Mouse (Mus musculus) C2C12 (cell line): ENCODE measurements around the gene Neurl1b.

Experiments used
- CTCF ChIP-seq: IDR thresholded peaks from one replicate; pipeline ENCODE4 v1.5.1; 2011; ENCODE audit not compliant: control insufficient read depth, insufficient read depth, insufficient read length
- MYOG ChIP-seq: IDR thresholded peaks from one replicate; pipeline ENCODE4 v1.6.1; 2011; ENCODE audit not compliant: control insufficient read depth, insufficient read length; ENCODE audit errors: extremely low read depth
- USF1 ChIP-seq: IDR thresholded peaks from one replicate; pipeline ENCODE4 v1.6.1; 2011; ENCODE audit warnings: low read depth, mild to moderate bottlenecking, control low read depth, moderate library complexity

DNA sequence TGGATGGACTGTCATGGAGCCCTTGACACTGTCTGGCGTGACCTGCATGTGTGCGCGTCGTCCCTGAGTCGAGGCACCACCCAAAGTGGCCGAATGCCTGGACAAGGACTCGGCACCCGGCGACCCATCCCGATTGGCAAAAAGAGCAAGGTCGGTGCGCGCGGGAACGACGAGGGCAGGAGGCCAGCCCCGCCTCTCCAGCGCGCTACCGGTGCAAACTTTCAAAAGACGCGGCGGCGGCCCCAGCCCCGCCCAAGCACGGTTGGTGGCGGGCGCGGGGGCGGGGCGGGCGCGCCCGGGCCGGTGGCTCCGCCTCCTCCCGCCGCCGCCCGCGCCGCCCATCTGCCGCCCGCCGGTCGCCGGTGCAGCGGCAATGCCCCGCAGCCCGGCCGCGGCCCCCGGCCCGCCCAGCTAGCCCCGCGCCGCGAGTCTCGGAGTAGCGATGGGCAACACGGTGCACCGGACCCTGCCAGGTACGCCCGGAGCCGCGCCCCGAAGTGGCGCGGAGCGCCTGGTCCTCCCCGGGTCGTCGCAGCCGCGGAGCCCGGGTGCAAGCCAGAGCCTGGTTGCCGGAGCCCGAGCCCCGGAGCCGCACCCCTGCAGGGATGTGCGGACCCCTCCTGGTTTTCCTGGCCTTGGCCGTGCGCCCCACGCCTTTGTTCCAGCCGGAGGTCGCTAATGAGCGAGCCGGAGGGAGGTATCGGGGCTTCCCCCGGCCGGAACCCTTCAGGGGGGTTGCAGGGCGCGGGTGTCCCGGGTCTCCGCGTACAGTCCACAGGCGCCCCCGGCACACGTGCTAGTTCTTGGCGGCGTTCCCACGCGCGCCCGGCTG is at the start of gene Neurl1b:
- TF ChIP-seq CTCF (no peak), MYOG (no peak), USF1 (no peak)
